Mouse (Mus musculus): Measurements from ENCODE around the gene Lsm14a. TPM values are rescaled to one million over a fixed set of nuclear protein-coding genes. Genes with fewer than 3 reads are reported as not detected.

Lsm14a gene
- polyA plus RNA-seq, 1 experiment from 2014 or later = 57.0 TPM

DNA sequence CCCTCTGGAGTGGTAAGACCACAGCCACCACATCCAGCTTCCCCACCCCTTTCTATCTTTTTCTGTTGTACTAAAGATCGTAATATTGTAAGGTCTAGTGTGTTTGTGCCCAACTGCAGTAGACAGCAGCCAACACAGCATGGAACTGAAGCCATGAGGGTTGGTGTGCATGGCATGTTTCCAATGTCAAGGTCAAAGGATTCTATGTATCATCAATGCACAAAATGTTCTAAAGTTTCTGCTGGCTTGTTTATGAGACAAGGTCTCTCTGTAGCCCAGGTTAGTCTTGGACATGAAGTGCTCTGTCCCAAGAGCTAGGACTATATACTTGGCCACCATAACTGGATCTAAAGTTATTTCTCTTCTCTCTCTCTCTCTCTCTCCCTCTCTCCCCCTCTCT is 68.3 kb downstream of the Lsm14a start:
- no peaks in the 10 kb centered on the region for H3K27me3 ChIP-seq
- WGBS = 97% methylated on average over 1 of the region's 1 CpGs

DNA sequence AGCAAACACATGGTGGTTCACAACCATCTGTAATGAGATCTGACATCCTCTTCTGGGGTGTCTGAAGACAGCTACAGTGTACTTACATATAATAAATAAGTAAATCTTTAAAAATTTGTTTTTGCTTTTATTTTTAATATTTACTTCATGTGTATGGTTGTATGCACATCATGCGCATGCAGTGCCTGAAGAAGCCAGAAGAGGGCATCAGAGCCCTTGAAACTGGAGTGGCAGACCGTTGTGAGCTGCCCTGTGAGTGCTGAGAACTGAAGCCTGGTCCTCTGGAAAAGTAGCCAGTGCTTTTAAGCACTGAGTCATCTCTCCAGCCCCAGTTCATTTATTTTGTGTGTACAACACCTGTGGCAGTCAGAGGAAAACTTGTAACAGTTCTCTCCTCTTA is 69.1 kb downstream of the Lsm14a start:
- ATAC-seq (ENCODE audit: low FRiP score, low read depth) = no peak
- Histone ChIP-seq H3K4me3 (no peak overlapping the region), H3K36me3 (no peaks in the 10 kb centered on the region), H3K4me1 (replicated peaks) (no peaks in the 10 kb centered on the region), H3K4me2 (no peak overlapping the region), H3K9me3 (no peaks in the 10 kb centered on the region), H3K27me3 (no peaks in the 10 kb centered on the region), H3K27ac (replicated peaks) (no peak overlapping the region), H3K9ac (no peak overlapping the region)
- 95% methylated on average over 2 of the region's 2 CpGs for WGBS

More for the DNA sequence above, 68.3 kb downstream of the Lsm14a start:
- Histone ChIP-seq H3K4me1 (replicated peaks) (no peaks in the 10 kb centered on the region), H3K9me3 (no peaks in the 10 kb centered on the region), H3K27ac (replicated peaks) (no peak overlapping the region), H3K36me3 (no peaks in the 10 kb centered on the region), H3K9ac (no peak overlapping the region), H3K4me3 (no peak overlapping the region), H3K4me2 (no peak overlapping the region)
- no peak for ATAC-seq (ENCODE audit: low FRiP score, low read depth)

DNA sequence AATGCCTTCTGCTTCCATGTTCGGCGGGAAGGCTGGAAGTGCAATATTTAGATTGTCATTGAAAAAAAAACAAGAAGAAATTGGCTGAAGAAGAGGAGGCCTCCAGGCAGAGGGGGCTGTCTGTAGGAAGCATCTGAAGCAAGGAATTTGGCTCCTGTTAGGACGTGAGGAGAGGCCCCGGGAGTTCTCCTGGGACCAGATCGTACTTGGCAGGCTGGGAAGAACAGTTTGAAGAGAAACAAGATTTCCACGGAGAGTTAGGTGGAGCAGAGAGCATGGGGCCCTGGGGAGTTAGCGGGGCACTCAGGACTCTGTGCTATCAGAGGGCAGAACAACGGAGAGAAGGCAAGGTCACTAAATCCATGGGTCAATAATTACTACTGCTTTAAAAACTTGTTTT is 69.8 kb downstream of the Lsm14a start:
- H3K4me1 ChIP-seq (replicated peaks) = no peaks in the 10 kb centered on the region
- H3K36me3 ChIP-seq = no peaks in the 10 kb centered on the region
- H3K9me3 ChIP-seq = no peaks in the 10 kb centered on the region
- no peak overlapping the region for H3K9ac ChIP-seq
- WGBS = 70% methylated on average over 8 of the region's 8 CpGs
- H3K27me3 ChIP-seq = no peaks in the 10 kb centered on the region
- no peak overlapping the region for H3K4me3 ChIP-seq
- ATAC-seq (ENCODE audit: low FRiP score, low read depth) = no peak
- no peak overlapping the region for H3K4me2 ChIP-seq
- no peak overlapping the region for H3K27ac ChIP-seq (replicated peaks)

DNA sequence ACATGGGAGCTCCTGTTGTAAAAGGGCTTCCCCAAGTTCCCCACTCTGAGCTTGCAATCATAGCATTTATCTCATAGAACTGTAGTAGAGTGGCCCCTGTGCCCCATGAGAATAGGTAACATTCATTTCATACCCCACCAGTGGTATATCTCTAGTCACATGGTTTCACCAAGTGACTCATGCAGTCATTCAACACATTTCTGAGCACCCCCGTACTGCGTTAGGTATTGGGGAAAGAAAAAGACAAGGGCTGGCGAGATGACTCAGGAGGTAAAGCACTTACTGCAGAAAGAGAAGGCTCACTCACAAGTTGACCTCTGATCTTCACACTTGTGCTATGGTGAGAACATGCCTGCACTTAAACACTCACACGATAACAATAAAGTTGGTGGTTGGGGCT is 71.2 kb downstream of the Lsm14a start:
- Histone ChIP-seq H3K4me1 (replicated peaks) (no peaks in the 10 kb centered on the region), H3K27me3 (no peaks in the 10 kb centered on the region), H3K36me3 (no peaks in the 10 kb centered on the region), H3K9me3 (no peaks in the 10 kb centered on the region), H3K27ac (replicated peaks) (no peak overlapping the region), H3K9ac (no peak overlapping the region), H3K4me3 (no peak overlapping the region), H3K4me2 (no peak overlapping the region)
- 94% methylated on average over 4 of the region's 4 CpGs for whole genome bisulfite sequencing
- ATAC-seq (ENCODE audit: low FRiP score, low read depth) = no peak

DNA sequence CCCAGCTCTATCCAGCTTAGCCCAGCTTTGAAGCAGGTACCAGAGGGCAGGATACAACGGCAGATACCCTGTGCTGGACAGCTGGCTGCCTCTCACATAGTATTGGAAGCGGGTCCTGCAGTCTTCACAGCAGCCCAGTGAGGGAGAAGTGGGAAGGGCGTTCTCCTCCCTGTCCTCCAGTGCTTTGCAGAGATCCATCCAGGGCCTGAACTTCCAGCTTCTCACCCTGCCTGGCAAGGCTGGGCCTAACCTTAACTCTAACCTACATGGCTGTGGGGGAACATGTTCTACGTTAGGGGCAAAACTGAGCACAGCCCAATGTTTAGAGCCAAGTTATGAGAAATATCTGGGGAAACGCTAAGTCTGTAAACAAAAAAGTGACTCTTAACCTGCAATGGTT is 72.0 kb downstream of the Lsm14a start:
- Histone ChIP-seq H3K9ac (no peak overlapping the region), H3K27ac (replicated peaks) (no peak overlapping the region), H3K9me3 (no peaks in the 10 kb centered on the region), H3K4me2 (no peak overlapping the region), H3K36me3 (no peaks in the 10 kb centered on the region), H3K4me3 (no peak overlapping the region), H3K27me3 (no peaks in the 10 kb centered on the region), H3K4me1 (replicated peaks) (no peaks in the 10 kb centered on the region)
- 85% methylated on average over 5 of the region's 5 CpGs for WGBS
- ATAC-seq (ENCODE audit: low FRiP score, low read depth) = no peak

DNA sequence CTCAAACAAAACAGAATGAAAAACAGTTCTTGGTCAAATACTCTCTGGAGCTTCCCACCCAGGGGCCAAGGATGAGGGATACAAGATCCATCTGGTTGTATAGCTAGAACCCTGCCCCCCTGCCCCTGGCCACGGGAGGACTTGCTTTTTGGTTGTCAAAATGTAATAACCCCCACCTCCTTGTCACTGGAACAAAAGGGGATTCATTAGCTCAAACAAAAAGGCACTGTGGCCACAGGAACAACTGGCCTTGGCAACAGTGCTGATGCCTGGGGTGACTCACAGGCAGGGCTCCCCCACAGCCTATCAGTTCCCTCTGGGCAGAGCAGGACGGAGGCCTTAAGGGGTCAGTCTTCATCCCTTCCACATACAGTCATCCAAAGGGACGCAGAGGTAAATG is 73.2 kb downstream of the Lsm14a start:
- peak; percentile 71; the same call in 1 of the 2 replicates for ATAC-seq (ENCODE audit: low FRiP score, low read depth)
- Histone ChIP-seq H3K4me2 (no peak overlapping the region), H3K9ac (no peak overlapping the region), H3K9me3 (no peaks in the 10 kb centered on the region), H3K4me3 (no peak overlapping the region), H3K36me3 (no peaks in the 10 kb centered on the region), H3K27me3 (no peaks in the 10 kb centered on the region), H3K4me1 (replicated peaks) (no peaks in the 10 kb centered on the region), H3K27ac (replicated peaks) (no peak overlapping the region)
- WGBS = 25% methylated on average over 3 of the region's 3 CpGs

DNA sequence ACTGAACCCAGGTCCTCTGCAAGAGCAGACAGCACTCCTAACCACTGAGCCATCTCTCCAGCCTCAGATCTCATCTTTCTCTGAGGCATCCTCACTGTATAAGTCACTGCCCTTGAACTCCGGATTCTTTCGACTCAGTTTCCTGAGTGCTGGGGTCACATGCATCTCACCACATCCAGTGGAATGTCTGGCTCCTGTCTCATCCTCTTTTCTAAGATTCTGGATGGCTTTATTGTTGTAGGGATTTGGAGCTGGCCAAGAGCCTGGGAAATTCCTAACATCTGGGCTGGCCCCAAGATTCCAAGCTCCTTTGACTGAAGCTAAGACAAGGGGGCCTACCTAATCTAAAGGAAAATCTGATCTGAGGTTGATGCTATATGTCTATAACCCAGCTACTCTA is 74.0 kb downstream of the Lsm14a start:
- Histone ChIP-seq H3K9ac (no peak overlapping the region), H3K36me3 (no peaks in the 10 kb centered on the region), H3K9me3 (no peaks in the 10 kb centered on the region), H3K4me3 (no peak overlapping the region), H3K4me1 (replicated peaks) (no peaks in the 10 kb centered on the region), H3K4me2 (no peak overlapping the region), H3K27ac (replicated peaks) (no peak overlapping the region), H3K27me3 (no peaks in the 10 kb centered on the region)
- no peak for ATAC-seq (ENCODE audit: low FRiP score, low read depth)
- WGBS = 93% methylated on average over 2 of the region's 2 CpGs

DNA sequence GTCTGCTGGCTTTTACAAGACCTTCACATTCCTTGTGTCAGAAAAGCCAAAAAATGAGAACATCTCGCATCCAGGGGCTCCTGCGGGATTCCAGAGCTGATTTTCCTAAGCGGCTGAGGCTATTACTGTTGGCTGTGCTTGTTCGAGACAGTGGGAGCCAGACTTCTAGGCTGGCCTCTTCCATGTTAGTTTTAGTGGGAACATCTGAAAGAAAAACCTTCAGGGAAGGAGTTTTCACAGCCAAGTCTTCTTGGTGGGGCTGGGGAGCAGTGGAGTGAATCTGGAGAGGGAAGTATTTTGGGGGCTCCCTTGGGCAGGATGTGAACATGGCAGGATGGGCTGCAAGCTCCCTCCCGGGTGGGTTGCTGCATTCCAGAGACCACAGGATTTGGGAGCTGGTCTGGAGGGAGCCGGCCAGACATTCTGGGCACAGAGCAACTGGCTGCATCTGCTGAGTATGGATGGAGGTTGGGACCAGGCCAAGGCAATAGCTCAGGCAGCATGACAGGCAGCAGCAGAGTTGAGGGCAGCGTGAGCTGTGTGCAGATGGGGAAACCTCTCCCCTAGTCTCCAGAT is 75.1 kb downstream of the Lsm14a start:
- Histone ChIP-seq H3K4me2 (no peak overlapping the region), H3K36me3 (no peaks in the 10 kb centered on the region), H3K4me3 (no peak overlapping the region), H3K27me3 (no peaks in the 10 kb centered on the region), H3K27ac (replicated peaks) (peak overlapping the region; percentile 21), H3K9ac (no peak overlapping the region), H3K9me3 (no peaks in the 10 kb centered on the region), H3K4me1 (replicated peaks) (peaks cover 3% of the 10 kb centered on the region; the same call in 1 of the 2 replicates)
- ATAC-seq (ENCODE audit: low FRiP score, low read depth) = no peak
- 56% methylated on average over 7 of the region's 7 CpGs for WGBS

DNA sequence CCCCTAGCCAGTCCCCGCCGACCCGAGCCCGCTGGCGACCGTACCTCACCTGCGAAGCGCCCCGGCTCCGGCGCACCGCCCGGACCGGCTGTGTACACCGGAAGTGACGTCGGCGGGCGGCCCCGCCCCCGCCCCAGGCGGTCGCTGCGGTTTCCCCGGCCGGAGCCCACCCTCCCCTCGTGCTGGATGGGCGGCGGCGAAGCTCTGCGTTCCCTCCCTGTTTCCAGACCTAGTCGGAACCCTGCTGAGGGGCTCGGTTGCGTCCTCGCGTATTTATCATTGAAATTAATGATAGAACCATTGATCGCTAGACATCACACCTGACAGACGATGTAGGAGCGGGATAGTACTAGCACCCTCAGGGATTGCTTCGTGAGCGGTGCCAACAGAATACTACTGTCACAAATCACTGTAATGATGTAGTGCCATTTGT is 79.7 kb downstream of the Lsm14a start, which contains the start of gene 4931406P16Rik:
Gene 4931406P16Rik (minus strand): TSS at position 109 of the 433 bp plus-strand sequence.
- Histone ChIP-seq H3K27me3 (no peaks in the 10 kb centered on the region), H3K9me3 (no peaks in the 10 kb centered on the region), H3K4me1 (replicated peaks) (peaks cover 18% of the 10 kb centered on the region), H3K9ac (peak within 1 kb of the TSS; percentile 87), H3K36me3 (no peaks in the 10 kb centered on the region), H3K4me2 (peak within 1 kb of the TSS; percentile 54), H3K27ac (replicated peaks) (peak within 1 kb of the TSS; percentile 88), H3K4me3 (peak within 1 kb of the TSS; percentile 88)
- WGBS = 1% methylated on average over 36 of the region's 41 CpGs
- peak; percentile 94 for ATAC-seq (ENCODE audit: low FRiP score, low read depth)

DNA sequence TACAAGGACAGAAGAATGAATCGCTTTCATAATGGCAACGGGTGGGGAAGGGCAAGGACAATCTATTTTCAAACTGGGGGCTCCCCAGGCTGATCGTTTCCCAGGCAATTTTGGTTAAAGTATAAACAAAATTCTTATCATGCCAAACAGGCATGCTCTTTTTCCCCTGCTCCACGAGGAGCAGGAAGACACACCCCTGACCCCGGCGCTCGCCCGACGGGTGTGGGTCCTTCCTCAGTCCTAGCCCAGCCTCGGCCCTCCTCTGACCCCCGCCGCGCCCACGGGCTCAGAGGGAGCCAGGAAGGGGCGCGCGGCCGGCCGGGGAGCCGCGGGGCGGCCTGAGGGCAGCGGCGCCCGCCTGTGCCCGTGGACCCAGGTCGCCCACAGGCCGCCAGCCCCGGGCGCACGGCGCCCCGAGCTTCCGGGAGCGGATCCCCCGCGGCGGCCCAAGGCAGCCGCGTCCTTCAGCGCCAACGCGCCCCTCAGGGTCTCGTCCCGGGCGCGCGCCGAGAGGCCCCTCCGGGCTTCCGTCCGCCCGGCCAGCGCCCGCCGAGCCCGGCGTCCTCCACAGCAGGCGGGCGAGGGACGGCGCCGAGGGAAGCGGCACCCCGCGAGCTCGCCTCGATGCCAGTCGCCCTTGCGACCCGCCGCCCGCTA is 80.2 kb downstream of the Lsm14a start:
- H3K4me3 ChIP-seq = peak overlapping the region; percentile 88

DNA sequence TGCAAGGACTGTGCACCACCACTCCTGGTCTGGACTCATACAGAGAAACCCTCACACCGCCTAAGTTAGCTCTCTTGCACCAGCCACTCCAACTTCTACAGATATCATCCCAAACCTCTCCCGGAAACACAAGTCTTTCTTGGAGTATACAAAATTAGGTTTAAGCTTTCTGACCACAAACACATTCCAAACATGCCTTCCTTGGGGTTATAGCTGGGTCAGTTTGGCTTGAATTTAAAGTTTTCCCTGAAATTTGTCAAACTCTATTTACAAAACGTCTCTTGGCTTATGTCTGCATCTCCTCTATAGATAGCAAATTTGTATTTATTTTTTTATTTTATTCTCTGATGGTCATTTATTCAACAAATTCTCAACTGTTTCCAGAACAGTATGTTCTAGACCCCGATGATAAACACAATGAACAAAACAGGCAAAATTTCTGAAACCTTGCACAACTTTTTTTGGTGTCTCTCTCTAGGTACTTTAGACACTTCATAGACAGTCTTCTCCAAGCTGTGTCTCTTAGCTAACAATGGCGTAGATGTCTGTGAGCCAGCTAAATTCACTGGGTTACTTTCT is 83.8 kb downstream of the Lsm14a start:
- 91% methylated on average over 5 of the region's 5 CpGs for whole genome bisulfite sequencing
- no peaks in the 10 kb centered on the region for H3K36me3 ChIP-seq
- no peak overlapping the region for H3K4me3 ChIP-seq
- ATAC-seq (ENCODE audit: low FRiP score, low read depth) = no peak
- no peak overlapping the region for H3K9ac ChIP-seq
- H3K9me3 ChIP-seq = no peaks in the 10 kb centered on the region
- no peak overlapping the region for H3K27ac ChIP-seq (replicated peaks)
- peaks cover 28% of the 10 kb centered on the region for H3K4me1 ChIP-seq (replicated peaks)
- no peak overlapping the region for H3K4me2 ChIP-seq
- H3K27me3 ChIP-seq = no peaks in the 10 kb centered on the region

More for the DNA sequence above, 80.2 kb downstream of the Lsm14a start:
- H3K4me2 ChIP-seq = peak overlapping the region; percentile 54
- H3K27ac ChIP-seq (replicated peaks) = peak overlapping the region; percentile 88
- H3K4me1 ChIP-seq (replicated peaks) = peaks cover 18% of the 10 kb centered on the region
- no peaks in the 10 kb centered on the region for H3K36me3 ChIP-seq
- H3K27me3 ChIP-seq = no peaks in the 10 kb centered on the region
- under 1% methylated on average over 54 of the region's 73 CpGs for WGBS
- no peaks in the 10 kb centered on the region for H3K9me3 ChIP-seq
- ATAC-seq (ENCODE audit: low FRiP score, low read depth) = peak; percentile 87
- H3K9ac ChIP-seq = peak overlapping the region; percentile 87

DNA sequence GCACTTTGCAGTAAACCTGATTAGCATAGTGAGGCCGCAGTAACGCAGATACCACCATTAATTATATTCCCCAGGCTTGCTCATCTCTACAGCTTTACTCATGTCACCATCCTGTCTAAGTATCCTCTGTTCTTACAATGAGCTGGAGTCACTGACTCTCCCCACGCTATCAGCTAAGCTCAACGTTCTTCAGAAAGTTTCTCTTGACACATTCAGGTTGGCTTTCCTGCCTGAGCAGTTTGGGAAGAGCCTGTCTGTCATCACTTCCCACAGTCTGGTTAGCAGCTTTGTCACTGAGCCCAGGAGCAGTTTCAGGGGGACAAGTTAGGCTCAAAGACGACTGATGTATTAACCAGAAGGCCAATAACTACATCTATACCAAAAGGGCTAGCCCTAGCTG is 84.5 kb downstream of the Lsm14a start:
- Histone ChIP-seq H3K27ac (replicated peaks) (no peak overlapping the region), H3K27me3 (no peaks in the 10 kb centered on the region), H3K4me3 (no peak overlapping the region), H3K4me1 (replicated peaks) (peaks cover 25% of the 10 kb centered on the region), H3K4me2 (no peak overlapping the region), H3K9ac (no peak overlapping the region), H3K9me3 (no peaks in the 10 kb centered on the region), H3K36me3 (no peaks in the 10 kb centered on the region)
- ATAC-seq (ENCODE audit: low FRiP score, low read depth) = no peak
- 78% methylated on average over 5 of the region's 5 CpGs for WGBS

Data from hindbrain, embryonic 15.5 days (tissue).